Mouse (Mus musculus): Measurements from ENCODE around the gene Fth1.

Gene Fth1

DNA sequence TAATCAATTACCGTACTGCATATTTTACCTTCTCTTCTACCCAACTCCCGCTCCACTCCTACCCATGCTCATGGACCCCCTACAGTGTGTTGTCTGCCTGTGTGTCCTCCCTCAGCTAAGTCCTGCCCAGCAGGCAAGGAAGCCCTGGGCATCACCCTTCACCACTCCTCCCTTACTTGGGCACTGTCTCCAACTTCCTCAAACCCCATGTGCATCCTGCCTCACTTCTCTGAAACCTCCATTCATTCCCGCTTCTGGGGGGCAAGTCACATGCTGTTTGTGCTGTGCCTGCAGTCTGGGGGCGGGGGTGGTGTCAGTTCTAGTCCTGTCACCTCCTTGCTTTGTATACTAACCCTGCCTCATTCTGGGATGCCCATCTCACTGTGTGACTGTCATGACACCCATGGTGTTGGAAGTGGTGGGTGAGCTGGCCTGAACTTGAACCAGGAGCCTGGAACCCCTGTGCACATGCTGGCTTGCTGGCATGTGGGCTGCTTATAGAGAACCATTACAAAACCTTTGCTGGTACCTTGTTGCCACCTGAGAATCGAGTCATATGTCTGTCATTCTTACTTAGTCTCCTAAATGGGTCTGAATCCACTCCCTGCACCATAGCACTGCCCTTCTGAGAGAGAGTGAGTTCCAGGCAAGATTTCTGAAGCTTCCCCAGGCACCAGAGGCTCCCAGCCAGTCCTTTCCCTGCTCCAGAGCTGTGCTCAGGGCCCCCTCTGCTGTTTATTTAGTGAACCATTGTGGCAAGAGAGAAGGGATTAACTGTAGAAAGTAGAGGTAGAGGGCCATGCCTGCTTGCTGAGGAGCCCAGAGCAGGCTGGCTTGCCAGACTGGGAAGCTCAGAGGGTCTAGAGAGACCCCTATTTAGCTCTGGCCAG is 42.3 kb downstream of the Fth1 start:
- peak; percentile 54 for DNase-seq

DNA sequence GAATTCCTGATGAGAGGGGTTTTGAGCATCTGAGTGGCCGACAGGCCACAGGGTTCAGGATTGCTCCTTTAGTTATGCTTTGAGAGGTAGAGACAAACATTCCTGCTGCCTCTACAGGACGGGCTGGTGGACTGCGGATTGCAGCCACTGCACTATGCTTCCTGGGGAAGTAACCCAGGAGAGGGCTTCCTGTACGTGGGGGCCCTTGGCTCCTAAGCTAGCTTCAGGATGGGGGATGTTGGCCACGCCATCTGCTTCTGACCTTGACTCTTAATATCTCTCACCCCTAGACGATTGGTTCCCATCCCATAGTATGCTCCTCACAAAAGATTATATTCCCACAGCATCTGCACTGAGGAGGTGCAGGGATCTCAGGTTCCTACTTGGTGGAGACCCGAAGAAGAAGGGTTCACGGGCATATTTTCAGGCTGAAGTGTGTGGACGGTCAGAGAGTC is 42.9 kb downstream of the Fth1 start:
- DNase-seq, result no peak

DNA sequence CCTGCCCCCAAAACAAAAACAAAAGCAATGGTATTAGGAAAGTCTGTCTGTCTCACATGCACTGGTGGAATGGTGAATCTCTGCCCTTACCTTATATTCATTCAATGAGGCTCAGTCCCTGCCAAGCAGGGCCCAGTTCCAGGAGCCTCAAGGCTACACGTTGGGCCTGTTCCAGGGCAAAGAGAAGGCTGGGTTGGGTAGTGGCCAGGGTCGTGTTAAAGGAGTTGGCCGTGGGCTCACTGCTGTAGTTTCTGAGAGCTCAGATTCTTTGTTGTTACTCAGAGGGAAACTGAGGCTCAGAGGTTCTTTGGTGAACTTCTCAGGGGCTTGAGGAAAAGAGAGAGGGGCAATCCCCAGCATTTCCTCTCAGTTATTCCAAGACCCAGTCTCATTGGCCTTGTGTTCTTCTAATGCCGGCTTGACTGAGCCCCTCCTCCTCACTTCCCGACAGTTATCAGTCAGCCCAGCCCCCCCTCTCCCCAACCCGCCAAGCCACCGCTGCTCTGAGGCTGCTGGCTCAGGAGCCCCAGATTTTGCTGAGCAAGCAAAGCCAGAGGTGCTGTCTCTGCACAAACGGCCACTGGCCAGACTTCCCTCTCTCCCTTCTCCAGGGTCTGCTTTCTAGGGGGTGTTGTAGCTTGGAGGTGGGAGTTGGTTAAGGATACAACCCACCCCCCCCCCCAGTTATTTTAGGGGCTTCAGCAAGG is 44.9 kb downstream of the Fth1 start:
- peak; percentile 69 for DNase-seq

DNA sequence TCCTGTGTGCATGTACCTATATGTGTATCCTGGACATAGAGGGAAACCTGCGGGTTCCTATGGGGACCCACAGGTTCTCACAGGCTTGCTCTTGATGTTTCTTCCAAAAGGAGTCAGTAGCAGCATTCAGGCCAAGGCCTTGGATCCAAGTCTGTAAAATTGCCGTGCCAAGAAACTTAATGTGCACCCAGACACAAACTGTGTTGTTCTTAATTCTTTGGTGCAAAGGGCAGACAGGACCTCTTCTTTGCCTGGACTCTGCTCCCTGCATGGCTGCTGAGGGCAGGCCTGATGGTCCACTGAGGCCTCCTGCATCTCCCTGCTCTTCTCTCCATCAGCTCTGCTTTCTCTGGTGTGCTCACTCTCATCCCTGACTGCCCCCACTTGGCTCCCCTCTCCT is 49.3 kb downstream of the Fth1 start:
- DNase-seq, result peak; percentile 83

DNA sequence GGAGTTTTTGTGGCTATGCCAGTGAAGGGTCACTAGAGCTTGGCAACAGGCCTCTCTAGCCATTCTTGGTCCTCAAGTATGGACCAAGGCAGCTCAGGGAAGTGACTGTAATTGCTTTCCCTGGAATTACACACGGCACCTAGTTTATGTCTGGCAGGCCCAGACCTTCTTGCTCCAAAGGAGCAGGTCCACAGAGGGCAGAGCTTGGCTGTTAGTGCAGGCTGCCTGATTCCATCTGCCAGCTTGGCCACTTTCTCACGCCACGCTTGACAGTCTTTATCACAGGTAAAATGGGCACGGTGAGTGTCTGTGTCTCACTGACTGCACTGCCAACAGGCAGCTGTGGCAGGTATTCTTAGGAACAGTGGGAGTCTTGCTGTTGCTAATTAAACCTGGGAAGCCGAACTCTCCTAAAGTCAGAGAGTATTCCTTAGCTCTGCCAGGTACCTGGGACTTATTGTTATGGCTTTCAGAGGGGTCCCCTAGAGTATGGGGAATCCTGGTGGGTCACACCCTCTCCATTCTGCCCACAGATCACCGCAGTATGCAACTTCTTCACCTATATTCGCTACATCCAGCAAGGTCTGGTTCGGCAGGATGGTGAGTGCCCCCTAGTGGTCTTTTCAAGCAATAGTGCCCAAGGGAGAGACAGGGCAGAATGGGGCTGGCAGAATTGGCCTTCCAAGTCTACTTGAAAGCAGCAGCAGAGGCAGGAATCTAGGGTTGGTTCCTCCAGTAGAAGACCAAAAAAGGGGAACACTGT is 53.0 kb downstream of the Fth1 start:
- no peak for DNase-seq

DNA sequence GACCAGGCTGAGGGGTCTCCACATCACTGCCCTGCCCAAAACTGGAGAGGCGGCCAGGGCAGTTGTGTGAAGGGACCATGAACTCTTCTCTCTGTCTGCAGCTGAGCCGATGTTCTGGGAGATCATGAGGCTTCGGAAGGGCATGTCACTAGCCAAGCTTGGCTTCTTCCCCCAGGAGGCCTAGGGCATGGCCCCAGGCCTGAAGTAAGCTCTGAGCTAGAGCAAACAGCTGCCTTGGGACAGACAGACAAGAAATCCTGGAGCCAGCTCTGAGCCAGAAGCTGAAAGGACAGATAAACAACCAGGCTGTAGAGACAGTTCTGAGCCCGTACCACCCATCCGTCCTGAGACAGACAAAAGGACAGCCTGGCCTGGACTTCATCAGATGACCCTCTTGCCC is 54.0 kb downstream of the Fth1 start:
- no peak for DNase-seq
